Mouse (Mus musculus): ENCODE measurements around the gene Tmem260.

DNA sequence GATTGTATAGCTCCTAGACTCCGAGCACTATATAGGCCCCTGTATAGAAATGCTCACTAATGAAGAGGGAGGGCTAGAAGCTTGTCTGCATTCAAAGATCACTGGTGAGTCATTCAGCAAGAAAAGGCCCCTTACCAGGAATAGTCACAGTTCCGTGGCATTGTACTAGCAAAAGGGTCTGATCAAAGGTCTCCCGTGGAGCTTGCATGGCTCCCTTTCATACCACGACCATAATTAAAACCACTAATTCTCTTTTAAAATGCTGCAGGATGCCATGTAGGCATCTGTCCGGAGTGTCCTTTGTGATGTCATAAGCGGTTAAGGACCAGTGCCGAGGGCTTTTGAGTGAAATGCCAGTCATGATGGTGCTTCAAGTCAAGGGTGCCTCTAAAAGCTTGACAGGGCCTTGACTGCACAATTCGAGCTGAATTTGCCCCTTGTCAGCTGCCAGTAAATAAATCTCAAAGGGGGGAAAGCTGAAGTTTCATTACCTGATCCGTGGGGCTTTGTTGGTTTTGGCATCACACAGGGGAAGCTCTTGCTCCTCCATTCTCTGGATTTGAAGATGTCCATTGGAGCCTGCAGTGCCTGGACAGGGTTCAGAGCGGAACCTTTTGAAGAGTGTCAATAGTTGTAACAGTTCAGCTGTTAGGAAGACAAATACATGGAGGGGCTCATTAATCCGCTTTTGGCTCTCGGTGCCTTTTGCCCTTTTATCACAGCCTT is 67.3 kb downstream of the Tmem260 start:
- TF ChIP-seq CTCF (IDR thresholded peaks at IDR 0.05; ENCODE audit: control insufficient read depth, insufficient read depth, low read length) (no peak), POLR2A (IDR thresholded peaks at IDR 0.05; ENCODE audit: borderline replicate concordance, control insufficient read depth, low read depth, low read length) (no peak)

All from bone marrow, adult 2 months (tissue).